Comparison of ENCODE assay signal across 15 mouse cellular contexts in the genomic region with DNA sequence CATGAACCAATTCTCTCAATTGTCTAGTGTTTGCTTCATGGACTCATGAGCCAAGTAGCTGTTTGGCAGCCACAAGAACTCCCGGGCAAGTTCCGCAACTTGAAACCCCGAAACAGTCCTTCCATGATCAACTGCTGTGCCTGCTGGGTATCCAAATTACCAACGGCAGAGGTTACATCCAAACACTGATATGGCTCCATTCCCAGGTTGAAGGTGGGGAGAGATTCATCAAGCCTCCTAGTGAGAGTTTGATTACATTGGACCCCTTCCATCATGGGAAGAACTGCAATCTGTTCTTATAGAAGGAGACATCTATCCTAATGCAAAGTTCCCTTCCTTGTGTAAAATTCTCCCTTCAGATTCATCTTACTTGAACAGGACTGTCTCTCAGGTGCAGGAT.
DNase-seq lines count a peak whose midpoint lies in the region.
"Had no signal": no experiment of that assay in that cellular context is flagged by ENCODE, and none has a peak within 500 bp of the region (broad histone marks: within the 10 kb centered on the region; RNA-seq: fewer than 3 reads in every experiment).

No protein-coding gene starts in this region.

- DNase-seq in left cerebral cortex, postnatal 4 days, result peak; percentile 69
- no peak for DNase-seq in left cerebral cortex, postnatal 36 days (ENCODE audit: low spot score in 2 of 2)
- peak; percentile 76 for DNase-seq in cerebellum, adult 11 months
- peak; percentile 76 for DNase-seq in cerebellum, adult 8-10 months
- peak; percentile 56 to 66 for DNase-seq in cerebellum, postnatal 36 days
- no peak for DNase-seq in layer of hippocampus, postnatal 36 days
- no peak for DNase-seq in kidney, postnatal 25 days
- DNase-seq: adrenal gland, adult 2 months; gastrocnemius, postnatal 25 days; heart, adult 2 months; kidney, adult 2 months; kidney, postnatal 14 days; liver, postnatal 0 days; right cerebral cortex, postnatal 4 days; thymus, postnatal 36 days had no signal

- intact Hi-C loops in left cerebral cortex, postnatal 4 days (cut with DNase I), result no loop called here
- intact Hi-C loops in left cerebral cortex, postnatal 36 days (cut with DNase I), result no loop called here

Comparison
In these comparisons a context has a peak if more than half of its experiments do, and no peak if none do; other contexts are left out.
1. DNase-seq: peak in left cerebral cortex, postnatal 4 days (single experiment), cerebellum, adult 11 months (single experiment), cerebellum, adult 8-10 months (single experiment) and cerebellum, postnatal 36 days (2 of 2); none in left cerebral cortex, postnatal 36 days (0 of 2), layer of hippocampus, postnatal 36 days (0 of 2) and kidney, postnatal 25 days (0 of 2).